Mouse (Mus musculus) erythroblast, adult 5-6 weeks (primary cell): ENCODE data around the gene Pten. TPM values are rescaled to one million over a fixed set of nuclear protein-coding genes. Genes with fewer than 3 reads are reported as not detected.
"Not testable (repeated sequence)": the region's sequence is repeated elsewhere in the genome, so short reads cannot be mapped to it uniquely, and the experiment has no call there.

Source experiments
- ATAC-seq: replicated peaks from 2 replicates; pipeline ENCODE4 v1.8.0; 2016; ENCODE audit warnings: moderate number of reproducible peaks, mild to moderate bottlenecking, moderate TSS enrichment, inconsistent platforms; ENCODE audit not compliant: poor library complexity, low FRiP score, severe bottlenecking
- total RNA-seq, 2 experiments: library from RNA; stranded (forward) in 1 of 2; stranded (reverse) in 1 of 2; fragments of 150-400 nt in 1 of 2; fragments of 200-764, 138-1000 nt in 1 of 2; gene quantifications; 2 replicates each; pipeline versions ENCODE4 v1.2.3 to v1.2.4; 2015 to 2017; ENCODE audit warnings: low replicate concordance in 2 of 2

Pten gene
- total RNA-seq, 2 experiments from 2014 or later = 26.5 to 29.8 TPM

DNA sequence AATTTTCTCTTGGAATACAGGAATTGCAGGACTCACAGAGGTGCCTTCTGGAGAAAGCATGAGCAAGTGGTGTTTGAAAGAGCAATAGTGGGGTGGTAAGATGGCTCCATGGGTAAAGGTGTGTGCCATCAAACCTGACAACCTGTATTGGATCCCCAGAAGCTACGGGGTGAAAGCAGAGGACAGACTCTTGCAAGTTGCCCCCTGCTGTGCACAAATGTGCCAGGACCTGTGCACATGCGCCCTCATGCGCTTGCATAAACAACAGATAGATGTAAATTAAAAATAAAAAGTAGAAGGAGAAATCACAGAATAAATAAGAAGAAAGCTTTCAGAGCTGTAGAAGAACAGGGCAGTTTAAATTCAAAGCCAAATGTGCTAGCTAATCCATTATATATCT, 3.9 kb upstream of the Pten start:
- no peak for ATAC-seq

DNA sequence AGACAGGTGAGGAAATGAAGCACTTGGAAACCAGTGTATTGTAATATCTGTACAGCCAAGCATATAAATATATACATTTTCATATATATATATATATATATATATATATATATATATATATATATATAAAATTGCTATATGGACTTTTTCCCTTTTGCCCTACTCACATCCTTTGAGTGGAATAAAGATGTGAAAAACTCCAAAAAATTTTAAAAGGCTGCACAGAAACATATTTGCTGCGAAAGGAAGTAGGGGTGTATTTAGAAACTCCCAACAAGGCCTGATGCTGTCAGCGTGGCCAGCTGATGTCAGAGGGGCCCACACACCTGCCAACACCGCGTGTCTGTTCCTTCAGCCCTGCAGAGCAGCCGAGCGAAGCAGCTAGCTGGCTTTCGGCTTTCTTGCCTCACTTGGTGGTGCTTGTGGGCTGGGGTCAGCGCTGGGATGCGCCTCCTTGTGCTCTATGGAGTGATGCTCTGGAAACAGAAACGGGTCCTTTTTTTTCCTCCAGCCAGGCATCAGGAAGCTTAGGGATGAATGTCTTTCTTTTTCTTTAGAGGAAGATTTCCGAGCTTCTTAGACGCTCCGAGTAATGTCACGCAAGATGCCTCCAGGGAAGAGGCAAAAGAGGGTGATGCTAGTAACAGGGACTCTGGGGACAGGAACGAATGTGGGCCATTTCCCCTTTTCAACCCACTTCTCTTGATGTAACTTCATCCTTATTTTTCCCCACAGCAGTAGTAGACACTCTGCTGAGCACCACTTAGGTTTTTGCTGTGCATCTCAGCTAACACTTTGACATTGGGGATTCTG, 2.9 kb upstream of the Pten start:
- no peak for ATAC-seq

DNA sequence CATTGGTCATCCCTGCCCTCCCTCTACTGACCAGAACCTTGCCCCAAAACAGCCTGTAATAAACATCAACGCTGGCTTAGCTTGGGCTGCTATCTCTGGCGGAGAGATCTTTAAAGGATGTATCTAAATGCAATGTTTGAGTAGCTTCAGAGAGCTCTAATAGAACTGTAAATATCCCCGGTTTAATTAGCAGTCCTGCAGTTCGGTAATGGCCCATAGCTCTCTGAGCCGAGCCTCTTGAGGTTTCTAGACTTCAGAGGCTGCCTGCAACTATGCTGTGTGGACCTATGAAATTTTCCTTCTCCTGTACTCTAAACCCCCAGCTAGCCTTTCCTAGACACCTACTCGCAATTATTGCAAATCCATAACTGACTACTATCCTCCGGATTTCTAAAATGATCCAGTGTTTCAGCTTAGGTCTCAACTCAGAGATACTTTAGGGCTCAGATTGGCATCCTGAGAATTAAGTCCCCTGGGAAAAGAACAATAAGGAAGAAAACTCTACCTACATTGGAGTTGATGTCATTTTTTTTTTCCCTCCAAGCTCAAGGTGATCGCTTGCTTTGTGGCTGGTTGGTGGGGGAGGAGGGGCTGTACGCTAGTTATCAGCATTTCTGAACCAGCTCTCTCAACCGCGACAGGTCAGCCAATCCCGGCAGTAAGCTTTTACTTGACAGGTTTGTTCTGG, 2.0 kb upstream of the Pten start:
- ATAC-seq = no peak

DNA sequence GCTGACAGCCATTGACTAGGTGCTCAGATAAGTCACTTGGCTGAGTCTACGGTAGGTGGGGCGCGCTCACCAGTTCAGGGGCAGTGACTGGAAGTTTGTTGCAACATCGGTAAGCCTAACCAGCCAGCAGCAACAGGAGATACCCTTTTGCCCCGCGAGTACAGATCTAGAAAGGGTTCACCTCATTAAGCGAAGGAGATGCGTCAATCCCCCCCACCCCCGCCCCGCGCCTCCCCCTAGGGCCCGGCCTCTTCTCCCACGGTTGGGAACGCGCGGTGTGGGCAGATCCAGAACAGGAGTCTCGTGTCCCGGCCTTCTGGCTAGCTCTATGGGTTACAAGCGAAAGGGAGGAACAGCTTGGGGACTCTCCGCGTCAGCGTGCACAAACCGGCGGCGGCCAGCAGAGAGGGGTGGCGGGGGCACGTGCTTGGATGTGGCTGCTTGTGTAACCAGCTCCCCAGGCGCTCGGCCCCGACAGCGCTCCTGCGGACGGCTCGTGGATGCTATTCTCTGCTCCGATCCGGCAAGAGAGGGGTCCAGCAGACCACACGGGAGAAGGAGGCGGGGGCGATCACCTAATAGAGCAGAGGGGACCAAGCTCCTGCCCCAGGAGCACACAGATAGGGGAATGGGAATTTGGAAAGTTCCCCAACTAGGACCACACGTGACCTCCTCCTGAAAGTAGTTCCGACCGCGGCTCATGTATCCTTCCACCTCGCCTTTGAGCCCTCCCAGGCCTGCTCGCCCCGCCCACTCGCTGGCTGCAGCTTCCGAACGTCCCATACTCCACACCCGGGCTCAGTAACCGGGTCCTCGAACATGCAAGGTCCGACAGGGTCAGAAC, 1.3 kb upstream of the Pten start:
- ATAC-seq = peak; percentile 85

DNA sequence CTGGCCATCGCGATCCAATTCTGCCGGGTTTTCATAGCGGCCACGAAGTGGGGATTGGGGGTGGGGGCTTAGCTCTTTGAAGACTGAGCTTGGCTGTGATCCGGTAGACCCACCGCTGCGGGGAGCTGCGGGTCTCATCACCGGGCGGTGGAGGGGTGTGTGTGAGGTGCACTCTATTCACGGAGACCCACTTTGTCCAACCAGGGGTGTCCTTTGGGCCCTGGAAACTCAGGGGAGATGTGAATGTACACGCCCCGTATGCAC, 729 bp upstream of the Pten start:
- no peak for ATAC-seq

DNA sequence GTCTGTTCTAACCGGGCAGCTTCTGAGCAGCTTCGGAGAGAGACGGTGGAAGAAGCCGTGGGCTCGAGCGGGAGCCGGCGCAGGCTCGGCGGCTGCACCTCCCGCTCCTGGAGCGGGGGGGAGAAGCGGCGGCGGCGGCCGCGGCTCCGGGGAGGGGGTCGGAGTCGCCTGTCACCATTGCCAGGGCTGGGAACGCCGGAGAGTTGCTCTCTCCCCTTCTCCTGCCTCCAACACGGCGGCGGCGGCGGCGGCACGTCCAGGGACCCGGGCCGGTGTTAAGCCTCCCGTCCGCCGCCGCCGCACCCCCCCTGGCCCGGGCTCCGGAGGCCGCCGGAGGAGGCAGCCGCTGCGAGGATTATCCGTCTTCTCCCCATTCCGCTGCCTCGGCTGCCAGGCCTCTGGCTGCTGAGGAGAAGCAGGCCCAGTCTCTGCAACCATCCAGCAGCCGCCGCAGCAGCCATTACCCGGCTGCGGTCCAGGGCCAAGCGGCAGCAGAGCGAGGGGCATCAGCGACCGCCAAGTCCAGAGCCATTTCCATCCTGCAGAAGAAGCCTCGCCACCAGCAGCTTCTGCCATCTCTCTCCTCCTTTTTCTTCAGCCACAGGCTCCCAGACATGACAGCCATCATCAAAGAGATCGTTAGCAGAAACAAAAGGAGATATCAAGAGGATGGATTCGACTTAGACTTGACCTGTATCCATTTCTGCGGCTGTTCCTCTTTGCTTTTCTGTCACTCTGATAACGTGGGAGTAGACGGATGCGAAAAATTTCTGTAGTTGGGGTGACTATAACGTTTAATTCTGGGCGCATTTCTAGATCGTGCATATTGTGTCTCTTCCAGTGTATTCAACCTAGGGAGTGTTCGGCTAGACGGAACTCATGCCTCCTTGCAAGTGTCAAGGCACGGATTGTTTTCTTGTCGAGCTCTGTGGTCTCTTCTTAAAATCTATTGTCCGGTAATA, 815 bp downstream of the Pten start:
- ATAC-seq = 0 out of 2 replicates have a peak, but pooled peaks have one; percentile 14

DNA sequence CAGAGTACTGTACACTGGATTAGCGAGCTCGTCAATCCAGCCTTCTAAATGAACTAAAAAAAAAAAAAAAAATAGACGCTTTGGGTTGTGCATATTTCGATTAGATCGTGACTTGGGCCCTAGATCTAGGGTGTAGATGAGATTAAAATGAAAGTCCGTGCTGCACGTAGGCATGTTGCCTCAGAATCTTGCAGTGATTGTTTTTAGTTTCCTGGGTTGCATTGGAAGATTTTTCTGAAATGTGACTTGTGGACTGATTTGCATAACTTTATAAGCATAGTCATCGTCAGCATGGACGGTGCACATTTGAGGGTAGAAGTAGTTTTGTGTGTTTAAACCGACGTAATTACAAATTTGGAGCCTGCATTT, 1.5 kb downstream of the Pten start:
- no peak for ATAC-seq

DNA sequence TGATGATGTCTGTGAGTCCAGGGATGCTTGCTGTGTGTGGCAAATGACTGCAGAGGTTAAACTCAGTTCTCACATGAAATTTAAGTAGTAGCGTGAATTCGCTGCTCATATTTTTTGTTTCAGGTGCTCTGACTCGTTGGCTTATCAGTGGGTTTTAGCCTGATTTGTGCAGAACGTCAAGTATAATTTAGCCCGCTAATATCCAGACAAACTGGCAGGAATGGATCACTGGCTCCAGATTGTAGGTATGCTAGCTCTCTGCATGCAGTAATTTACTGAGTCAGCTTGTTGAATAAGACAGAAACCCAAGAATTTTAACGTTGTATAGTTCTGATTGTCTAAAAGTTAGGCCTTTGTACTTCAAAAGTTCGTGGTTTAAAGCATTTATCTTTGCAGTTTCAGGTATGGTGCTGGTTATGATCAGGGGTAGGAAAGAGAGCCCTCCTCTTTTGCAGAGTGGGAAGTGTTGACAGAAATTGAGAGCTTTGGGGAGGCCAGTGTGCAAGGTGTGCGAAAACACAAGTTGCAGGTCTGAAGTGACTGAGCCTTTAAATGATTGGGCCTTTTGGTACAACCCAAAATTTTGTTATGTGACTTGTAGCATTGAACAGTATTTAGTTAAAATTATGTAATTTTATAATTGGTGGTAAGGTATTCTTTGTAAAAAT, 2.2 kb downstream of the Pten start:
- ATAC-seq = no peak

DNA sequence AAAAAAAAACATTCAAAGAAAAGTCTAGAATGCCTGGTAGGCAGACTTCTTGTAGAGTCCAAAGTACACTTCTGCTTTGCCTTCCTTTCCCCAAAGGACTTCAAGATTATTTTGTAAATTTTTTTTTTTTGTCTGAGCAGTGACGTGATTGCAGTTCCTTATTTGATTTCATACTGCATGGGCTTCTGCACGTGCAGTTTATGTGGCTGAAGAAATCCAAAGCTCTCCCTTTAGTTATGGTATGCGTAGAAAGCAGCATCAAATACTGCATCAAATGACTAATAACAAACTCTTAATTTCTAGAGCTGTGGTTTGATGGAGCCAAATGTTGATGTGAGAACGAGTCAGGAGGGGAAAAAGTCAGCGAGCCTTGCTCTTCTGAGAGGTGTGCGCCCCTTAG, 3.2 kb downstream of the Pten start:
- no peak for ATAC-seq

DNA sequence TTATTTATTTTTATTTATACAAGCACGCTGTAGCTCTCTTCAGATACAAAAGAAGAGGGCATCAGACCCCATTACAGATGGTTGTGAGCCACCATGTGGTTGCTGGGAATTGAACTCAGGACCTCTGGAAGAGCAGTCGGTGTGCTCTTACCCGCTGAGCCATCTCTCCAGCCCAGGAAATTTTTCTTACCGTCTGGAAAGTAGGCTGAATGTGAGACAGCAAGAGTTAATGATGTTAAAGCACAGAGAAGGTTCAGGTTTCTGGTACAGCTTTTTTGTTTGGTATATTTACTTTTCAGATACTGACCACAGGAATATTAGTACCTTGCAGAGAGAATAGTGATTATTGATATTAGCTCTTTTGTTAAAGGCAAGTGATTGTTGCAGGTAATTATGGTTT, 3.9 kb downstream of the Pten start:
- no peak for ATAC-seq

DNA sequence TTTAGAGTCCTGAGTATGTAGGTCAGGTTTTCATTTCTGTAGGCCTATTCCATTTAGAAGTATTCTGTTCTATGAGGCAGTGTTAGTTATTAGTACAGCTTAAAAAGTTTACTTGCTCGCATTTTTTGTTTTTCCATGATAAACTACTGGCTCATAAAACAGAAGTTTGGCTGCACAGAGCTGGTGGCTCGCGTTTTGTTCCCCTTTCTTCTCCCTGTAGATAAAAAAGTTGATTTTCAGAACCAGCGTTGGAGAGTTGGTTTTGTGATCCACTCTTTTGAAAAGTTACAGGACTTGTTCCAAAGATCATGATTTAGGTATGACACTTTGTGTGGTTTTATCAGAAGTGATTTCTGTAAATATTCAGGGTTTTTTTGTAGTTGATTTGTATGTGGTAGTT, 5.2 kb downstream of the Pten start:
- no peak for ATAC-seq

DNA sequence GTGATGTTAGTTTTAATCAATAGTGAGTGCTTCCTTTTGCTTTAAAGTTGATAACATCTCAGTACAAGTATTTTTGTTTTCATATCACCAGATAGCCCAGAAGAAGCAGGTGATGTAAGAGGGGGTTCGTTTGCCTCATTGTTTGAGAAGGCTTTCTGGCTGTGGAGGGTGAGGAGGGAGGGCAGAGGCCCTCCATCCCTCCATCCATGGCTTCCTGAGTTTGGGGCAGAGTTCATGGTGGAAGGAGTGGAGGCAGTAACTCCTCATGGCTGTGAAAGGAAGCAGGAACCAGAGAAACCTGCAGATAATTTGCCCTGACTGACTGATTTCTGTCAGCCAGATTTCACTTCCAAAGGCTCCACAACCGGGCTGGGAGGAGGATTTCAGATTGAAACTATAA, 21.1 kb downstream of the Pten start:
- no peak for ATAC-seq

DNA sequence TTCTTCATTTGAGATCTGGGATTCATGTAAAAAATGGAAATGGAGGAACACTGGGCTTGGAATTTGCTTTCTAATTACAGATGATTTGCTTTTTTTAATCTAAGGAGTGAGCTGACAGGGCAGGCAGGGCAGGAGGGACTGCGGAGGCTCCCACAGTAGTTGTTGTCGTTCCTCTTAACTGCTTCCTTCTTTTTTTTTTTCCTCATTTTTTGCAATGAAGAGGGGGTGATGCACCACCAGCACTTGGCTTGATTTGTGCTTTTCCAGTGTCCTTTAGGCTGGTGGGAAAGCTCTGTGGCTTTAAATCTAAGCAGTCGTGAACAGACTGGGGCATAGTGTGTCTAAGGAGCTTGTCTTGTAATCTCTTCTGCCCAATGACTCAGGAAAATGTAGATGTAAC, 21.8 kb downstream of the Pten start:
- no peak for ATAC-seq

DNA sequence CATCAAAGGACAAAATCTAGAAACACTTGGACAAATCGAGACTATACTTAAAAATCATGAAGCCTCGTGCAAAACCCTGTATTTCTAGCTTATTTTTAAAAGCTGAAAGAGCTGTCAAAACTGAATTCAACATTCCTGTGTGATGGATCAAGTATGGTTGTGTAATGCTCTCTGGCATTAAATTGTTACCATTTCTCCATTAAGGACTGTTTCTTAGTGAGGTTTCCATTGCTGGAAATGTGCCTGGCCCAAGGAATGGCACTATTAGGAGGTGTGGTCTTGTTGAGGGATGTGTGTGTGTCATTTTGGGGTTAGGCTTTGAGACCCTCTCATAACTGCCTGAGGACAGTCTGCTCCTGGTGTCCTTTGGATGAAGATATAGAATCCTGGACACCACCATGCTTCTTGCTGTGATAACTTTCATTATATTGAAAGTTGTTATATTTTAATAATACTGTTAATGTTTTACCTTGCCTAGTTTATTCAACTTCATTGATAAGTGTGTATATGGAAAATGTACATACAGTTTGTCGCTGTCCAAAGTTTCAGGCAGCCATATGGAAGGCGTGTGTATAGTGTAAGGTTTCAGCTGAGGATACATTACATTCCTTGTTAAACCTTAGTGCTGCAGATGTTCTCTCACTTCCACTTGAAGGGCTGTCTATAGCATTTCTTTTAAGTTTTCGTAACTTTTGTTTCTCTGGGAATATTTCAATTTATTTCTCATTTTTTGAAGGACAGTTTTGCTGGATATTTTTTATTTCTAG, 24.2 kb downstream of the Pten start:
- no peak for ATAC-seq

DNA sequence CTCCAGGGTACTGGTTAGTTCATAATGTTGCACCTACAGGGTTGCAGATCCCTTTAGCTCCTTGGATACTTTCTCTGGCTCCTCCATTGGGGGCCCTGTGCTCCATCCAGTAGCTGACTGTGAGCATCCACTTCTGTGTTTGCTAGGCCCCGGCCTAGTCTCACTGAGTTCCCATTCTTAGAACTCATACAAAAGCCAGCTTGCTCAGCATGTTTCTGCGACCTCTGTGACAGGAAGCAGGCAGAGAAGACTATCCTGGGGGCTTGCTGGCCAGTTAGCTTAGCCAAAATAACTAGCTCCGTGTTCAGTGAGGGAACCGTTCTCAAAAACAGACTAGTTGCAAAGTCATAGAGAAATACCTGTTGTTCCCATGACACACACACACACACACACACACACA, 30.1 kb downstream of the Pten start:
- not testable (repeated sequence) for ATAC-seq

DNA sequence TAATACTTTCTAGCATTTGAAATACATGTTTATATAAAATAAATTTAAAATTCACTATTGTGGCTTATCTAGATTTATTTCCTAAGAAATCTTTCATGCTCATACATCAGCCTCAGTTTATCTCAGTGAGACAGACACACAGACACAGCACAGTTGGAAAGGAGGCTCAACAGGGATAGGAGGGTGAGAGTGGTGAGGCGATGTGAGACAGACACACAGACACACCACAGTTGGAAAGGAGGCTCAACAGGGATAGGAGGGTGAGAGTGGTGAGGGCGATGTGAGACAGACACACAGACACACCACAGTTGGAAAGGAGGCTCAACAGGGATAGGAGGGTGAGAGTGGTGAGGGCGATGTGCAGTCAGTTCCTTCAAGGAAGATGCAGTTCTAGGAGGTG, 30.7 kb downstream of the Pten start:
- ATAC-seq = not testable (repeated sequence)

DNA sequence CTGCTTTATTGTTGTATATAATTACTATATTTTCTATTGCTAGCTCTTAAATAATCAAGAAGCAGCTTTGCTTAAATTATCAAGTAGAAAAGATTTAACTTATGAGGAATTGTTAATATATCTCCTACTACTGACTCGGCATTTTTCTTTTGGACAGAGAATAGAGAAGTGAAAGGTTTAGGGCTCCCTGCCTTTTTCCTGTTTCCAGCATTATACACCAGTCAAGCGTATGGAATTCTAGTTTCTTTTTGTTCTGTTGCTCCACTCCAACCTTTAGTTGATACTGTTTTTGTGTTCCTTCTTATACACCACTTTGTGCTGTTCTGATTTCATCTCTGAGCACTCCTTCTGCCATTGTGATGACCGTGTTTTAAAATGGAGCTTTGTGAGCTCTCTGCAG, 32.2 kb downstream of the Pten start:
- ATAC-seq = no peak

DNA sequence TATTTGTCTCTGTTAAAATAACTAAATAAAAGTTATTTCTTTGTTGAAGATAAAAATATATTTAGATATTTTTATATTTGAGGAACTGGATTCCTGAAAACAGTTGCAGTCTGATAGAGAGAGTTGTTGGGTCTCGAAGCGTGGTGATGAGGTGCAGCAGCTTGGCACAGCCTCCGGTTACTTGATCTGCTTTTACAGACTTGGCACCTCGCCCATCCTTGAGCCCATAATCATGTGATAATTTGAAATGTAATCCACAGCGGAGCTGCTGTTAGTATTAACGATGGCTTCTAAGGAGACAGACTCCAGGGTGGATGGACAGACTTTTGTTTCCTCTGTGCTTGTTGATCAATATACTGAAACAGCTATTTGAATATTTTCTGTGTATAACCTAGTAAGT, 35.3 kb downstream of the Pten start:
- no peak for ATAC-seq

DNA sequence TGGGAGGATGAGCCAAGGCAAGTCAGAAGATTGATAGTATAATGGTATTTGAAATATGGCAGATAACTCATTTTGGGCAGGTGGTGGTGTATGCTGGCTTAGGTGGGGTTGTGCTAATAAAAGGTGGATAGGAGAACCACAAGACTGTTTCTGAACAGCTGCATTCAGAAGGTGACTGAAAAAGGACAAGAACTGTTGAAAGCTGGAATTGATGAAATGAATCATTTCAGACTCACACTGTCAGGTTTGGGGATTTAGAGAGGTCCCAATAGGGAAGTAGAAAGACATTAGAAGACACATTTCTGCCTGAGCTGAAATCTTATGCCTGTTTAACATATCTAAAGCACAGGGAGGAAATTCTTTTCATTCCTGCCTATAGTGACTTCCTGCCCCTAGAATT, 36.6 kb downstream of the Pten start:
- ATAC-seq = no peak
